Mouse (Mus musculus) adipocyte (in vitro differentiated cells): ENCODE results near the gene Tmem104.

Source experiments
- DNase-seq: peaks from one replicate; pipeline ENCODE4 v3.0.0-alpha.2; 2016; ENCODE audit warnings: low spot score

Tmem104 gene

GRCm38 (mm10) chr11:115264862-115265668 lies 77.8 kb downstream of the Tmem104 start:
- no peak for DNase-seq

- no peak for DNase-seq
These were observed 78.6 kb downstream of the Tmem104 start for GRCm38 (mm10) chr11:115265771-115266399.

- DNase-seq = no peak
These were observed 79.1 kb downstream of the Tmem104 start for GRCm38 (mm10) chr11:115266400-115266778.

- no peak for DNase-seq
These were observed 80.0 kb downstream of the Tmem104 start, which contains the start of gene Grin2c for GRCm38 (mm10) chr11:115267061-115267883. Gene Grin2c, minus strand, starts transcription at chr11:115267243.

GRCm38 (mm10) chr11:115267958-115268357 lies 80.7 kb downstream of the Tmem104 start:
- no peak for DNase-seq

- no peak for DNase-seq
These were observed 82.2 kb downstream of the Tmem104 start for GRCm38 (mm10) chr11:115269330-115270066.

GRCm38 (mm10) chr11:115270148-115270861 lies 83.0 kb downstream of the Tmem104 start:
- DNase-seq = peak; percentile 77

- no peak for DNase-seq
These were observed 83.8 kb downstream of the Tmem104 start for GRCm38 (mm10) chr11:115271052-115271451.

GRCm38 (mm10) chr11:115271481-115271880 lies 84.2 kb downstream of the Tmem104 start:
- no peak for DNase-seq

GRCm38 (mm10) chr11:115272894-115273498 lies 85.7 kb downstream of the Tmem104 start:
- no peak for DNase-seq

GRCm38 (mm10) chr11:115273735-115274134 lies 86.4 kb downstream of the Tmem104 start:
- DNase-seq = no peak

- no peak for DNase-seq
These were observed 86.9 kb downstream of the Tmem104 start for GRCm38 (mm10) chr11:115274178-115274577.

GRCm38 (mm10) chr11:115274771-115275170 lies 87.5 kb downstream of the Tmem104 start:
- DNase-seq = no peak

- DNase-seq = no peak
These were observed 88.2 kb downstream of the Tmem104 start for GRCm38 (mm10) chr11:115275509-115275908.

GRCm38 (mm10) chr11:115275954-115276353 lies 88.7 kb downstream of the Tmem104 start:
- no peak for DNase-seq

GRCm38 (mm10) chr11:115276780-115277603 lies 89.7 kb downstream of the Tmem104 start, which contains the start of gene Fdxr:
Gene Fdxr, minus strand, starts transcription at chr11:115277050.
- peak; percentile 100 for DNase-seq

GRCm38 (mm10) chr11:115277604-115277975 lies 90.3 kb downstream of the Tmem104 start:
- DNase-seq = peak; percentile 20

GRCm38 (mm10) chr11:115278176-115278575 lies 90.9 kb downstream of the Tmem104 start:
- no peak for DNase-seq

GRCm38 (mm10) chr11:115279726-115280125 lies 92.4 kb downstream of the Tmem104 start:
- DNase-seq = no peak

GRCm38 (mm10) chr11:115282295-115282694 lies 95.0 kb downstream of the Tmem104 start:
- peak; percentile 37 for DNase-seq
